Mouse (Mus musculus): ENCODE results near the gene Clrn1. TPM values are rescaled to one million over a fixed set of nuclear protein-coding genes. Genes with fewer than 3 reads are reported as not detected.

The Clrn1 gene
- polyA plus RNA-seq (2014; fragmentation: Nextera tagmentation; extraction: Ambion mirVana): 0.08 TPM in 2 replicates

GRCm38 (mm10) chr3:58884801-58885573, at the start of gene Clrn1:
TSS of gene Clrn1 (minus strand) at chr3:58885340.
- no peaks in the 10 kb centered on the region for H3K36me3 ChIP-seq (ENCODE audit: insufficient read depth)
- no peak for DNase-seq
- no peak within 1 kb of the TSS for H3K9ac ChIP-seq
- no peak within 1 kb of the TSS for H3K4me3 ChIP-seq (ENCODE audit: low read depth, low read length)
- H3K4me2 ChIP-seq: no peak within 1 kb of the TSS
- no peaks in the 10 kb centered on the region for H3K9me3 ChIP-seq (ENCODE audit: low read depth, low read length)
- H3K27me3 ChIP-seq (ENCODE audit: insufficient read depth, low read length): no peaks in the 10 kb centered on the region
- no peak within 1 kb of the TSS for H3K27ac ChIP-seq (ENCODE audit: low read depth)
- ATAC-seq (ENCODE audit: insufficient read depth): no peak
- no peak for TF ChIP-seq CTCF (IDR thresholded peaks at IDR 0.05; ENCODE audit: low read depth)
- 68% methylated on average over 20 of the region's 20 CpGs for WGBS
- H3K4me1 ChIP-seq (ENCODE audit: insufficient read depth): no peaks in the 10 kb centered on the region

- ATAC-seq (ENCODE audit: insufficient read depth): no peak
Observed at GRCm38 (mm10) chr3:58924027-58924426, 38.9 kb upstream of the Clrn1 start.

GRCm38 (mm10) chr3:58923140-58923539, 38.0 kb upstream of the Clrn1 start:
- DNase-seq (no peak), ATAC-seq (ENCODE audit: insufficient read depth) (no peak)
- no peak for TF ChIP-seq CTCF (IDR thresholded peaks at IDR 0.05; ENCODE audit: low read depth)
- Histone ChIP-seq H3K4me1 (ENCODE audit: insufficient read depth) (no peaks in the 10 kb centered on the region), H3K9ac (no peak overlapping the region), H3K27ac (ENCODE audit: low read depth) (no peak overlapping the region), H3K4me3 (ENCODE audit: low read depth, low read length) (no peak overlapping the region), H3K36me3 (ENCODE audit: insufficient read depth) (no peaks in the 10 kb centered on the region), H3K4me2 (no peak overlapping the region), H3K27me3 (ENCODE audit: insufficient read depth, low read length) (no peaks in the 10 kb centered on the region), H3K9me3 (ENCODE audit: low read depth, low read length) (no peaks in the 10 kb centered on the region)
- WGBS: 79% methylated on average over 8 of the region's 11 CpGs

More at GRCm38 (mm10) chr3:58924027-58924426, 38.9 kb upstream of the Clrn1 start:
- H3K27me3 ChIP-seq (ENCODE audit: insufficient read depth, low read length): no peaks in the 10 kb centered on the region
- peak; percentile 25 for DNase-seq
- no peak overlapping the region for H3K9ac ChIP-seq
- H3K4me2 ChIP-seq: no peak overlapping the region
- no peaks in the 10 kb centered on the region for H3K9me3 ChIP-seq (ENCODE audit: low read depth, low read length)
- H3K4me3 ChIP-seq (ENCODE audit: low read depth, low read length): no peak overlapping the region
- no peak for TF ChIP-seq CTCF (IDR thresholded peaks at IDR 0.05; ENCODE audit: low read depth)
- H3K4me1 ChIP-seq (ENCODE audit: insufficient read depth): no peaks in the 10 kb centered on the region
- no peak overlapping the region for H3K27ac ChIP-seq (ENCODE audit: low read depth)
- no peaks in the 10 kb centered on the region for H3K36me3 ChIP-seq (ENCODE audit: insufficient read depth)
- 53% methylated on average over 7 of the region's 7 CpGs for WGBS

- H3K9me3 ChIP-seq (ENCODE audit: low read depth, low read length): no peaks in the 10 kb centered on the region
- ATAC-seq (ENCODE audit: insufficient read depth) (no peak), DNase-seq (no peak)
- H3K36me3 ChIP-seq (ENCODE audit: insufficient read depth): no peaks in the 10 kb centered on the region
- H3K4me3 ChIP-seq (ENCODE audit: low read depth, low read length): no peak overlapping the region
- 78% methylated on average over 7 of the region's 7 CpGs for WGBS
- H3K27ac ChIP-seq (ENCODE audit: low read depth): no peak overlapping the region
- no peaks in the 10 kb centered on the region for H3K4me1 ChIP-seq (ENCODE audit: insufficient read depth)
- no peak overlapping the region for H3K4me2 ChIP-seq
- H3K27me3 ChIP-seq (ENCODE audit: insufficient read depth, low read length): no peaks in the 10 kb centered on the region
- no peak for TF ChIP-seq CTCF (IDR thresholded peaks at IDR 0.05; ENCODE audit: low read depth)
- H3K9ac ChIP-seq: no peak overlapping the region
Observed at GRCm38 (mm10) chr3:58922636-58923035, 37.5 kb upstream of the Clrn1 start.

GRCm38 (mm10) chr3:58921316-58921715, 36.2 kb upstream of the Clrn1 start:
- H3K27me3 ChIP-seq (ENCODE audit: insufficient read depth, low read length): no peaks in the 10 kb centered on the region
- 49% methylated on average over 5 of the region's 5 CpGs for WGBS
- ATAC-seq (ENCODE audit: insufficient read depth): no peak
- no peaks in the 10 kb centered on the region for H3K9me3 ChIP-seq (ENCODE audit: low read depth, low read length)
- H3K4me2 ChIP-seq: no peak overlapping the region
- no peaks in the 10 kb centered on the region for H3K4me1 ChIP-seq (ENCODE audit: insufficient read depth)
- no peak for DNase-seq
- no peak overlapping the region for H3K9ac ChIP-seq
- no peak overlapping the region for H3K4me3 ChIP-seq (ENCODE audit: low read depth, low read length)
- H3K36me3 ChIP-seq (ENCODE audit: insufficient read depth): no peaks in the 10 kb centered on the region
- TF ChIP-seq CTCF (IDR thresholded peaks at IDR 0.05; ENCODE audit: low read depth): no peak
- no peak overlapping the region for H3K27ac ChIP-seq (ENCODE audit: low read depth)

GRCm38 (mm10) chr3:58904656-58905055, 19.5 kb upstream of the Clrn1 start:
- no peak overlapping the region for H3K4me2 ChIP-seq
- H3K27me3 ChIP-seq (ENCODE audit: insufficient read depth, low read length): no peaks in the 10 kb centered on the region
- H3K4me3 ChIP-seq (ENCODE audit: low read depth, low read length): no peak overlapping the region
- no peaks in the 10 kb centered on the region for H3K36me3 ChIP-seq (ENCODE audit: insufficient read depth)
- WGBS: 79% methylated on average over 2 of the region's 2 CpGs
- TF ChIP-seq CTCF (IDR thresholded peaks at IDR 0.05; ENCODE audit: low read depth): no peak
- no peaks in the 10 kb centered on the region for H3K9me3 ChIP-seq (ENCODE audit: low read depth, low read length)
- H3K4me1 ChIP-seq (ENCODE audit: insufficient read depth): no peaks in the 10 kb centered on the region
- no peak for ATAC-seq (ENCODE audit: insufficient read depth)
- H3K9ac ChIP-seq: no peak overlapping the region
- DNase-seq: no peak
- H3K27ac ChIP-seq (ENCODE audit: low read depth): no peak overlapping the region

GRCm38 (mm10) chr3:58902051-58902758, 17.1 kb upstream of the Clrn1 start:
- no peak overlapping the region for H3K27ac ChIP-seq (ENCODE audit: low read depth)
- no peak for TF ChIP-seq CTCF (IDR thresholded peaks at IDR 0.05; ENCODE audit: low read depth)
- no peaks in the 10 kb centered on the region for H3K9me3 ChIP-seq (ENCODE audit: low read depth, low read length)
- no peak overlapping the region for H3K4me3 ChIP-seq (ENCODE audit: low read depth, low read length)
- H3K9ac ChIP-seq: no peak overlapping the region
- no peaks in the 10 kb centered on the region for H3K36me3 ChIP-seq (ENCODE audit: insufficient read depth)
- no peak for ATAC-seq (ENCODE audit: insufficient read depth)
- no peak for DNase-seq
- no peaks in the 10 kb centered on the region for H3K4me1 ChIP-seq (ENCODE audit: insufficient read depth)
- no peaks in the 10 kb centered on the region for H3K27me3 ChIP-seq (ENCODE audit: insufficient read depth, low read length)
- H3K4me2 ChIP-seq: no peak overlapping the region
- WGBS: 77% methylated on average over 13 of the region's 13 CpGs

All from lung, embryonic 14.5 days (tissue).